Comparison of ENCODE assay signal across 26 mouse cellular contexts in the genomic region with DNA sequence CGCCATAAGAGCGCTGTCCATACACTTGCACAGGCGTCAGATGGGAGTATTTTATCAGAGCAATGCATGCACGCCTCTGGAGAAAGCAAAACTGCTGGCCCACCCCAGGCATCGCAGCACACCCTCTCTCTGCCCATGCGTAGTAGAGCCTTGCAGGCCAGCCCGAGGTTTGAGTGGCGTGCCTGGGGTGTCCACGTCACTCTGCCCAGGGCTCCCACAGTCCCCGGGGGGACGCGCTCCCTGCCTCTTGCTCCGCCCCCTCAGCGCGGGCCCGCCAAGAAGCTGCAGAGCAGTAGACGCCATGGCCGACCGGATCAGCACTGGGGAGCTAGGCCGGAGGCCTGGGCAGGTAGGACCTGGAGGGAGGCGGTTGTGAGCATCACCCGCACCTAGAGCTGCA. TPM values are rescaled to one million over a fixed set of nuclear protein-coding genes. Genes with fewer than 3 reads are reported as not detected.
DNase-seq lines count a peak whose midpoint lies in the region; ATAC-seq and TF ChIP-seq lines count a peak whose summit lies in the region.
"Had no signal": no experiment of that assay in that cellular context is flagged by ENCODE, and none has a peak within 500 bp of the region (broad histone marks: within the 10 kb centered on the region; RNA-seq: fewer than 3 reads in every experiment).

A gene (plus strand): TSS at position 263 of the 400 bp plus-strand sequence.

- 0 out of 2 replicates have a peak, but pooled peaks have one; percentile 24 for ATAC-seq in midbrain, embryonic 11.5 days (ENCODE audit: low FRiP score)
- ATAC-seq in midbrain, embryonic 15.5 days (replicated peaks), result no peak
- ATAC-seq: forebrain, embryonic 14.5 days; inflammation-experienced regulatory T-cells, adult 6 months; Patski had no signal

- TF ChIP-seq CTCF in testis, adult 2 months (IDR thresholded peaks at IDR 0.05; ENCODE audit: control insufficient read depth, insufficient read depth, insufficient replicate concordance, low read depth, low read length), result no peak

- H3K27ac ChIP-seq in midbrain, embryonic 11.5 days (ENCODE audit: low read depth, low read length), result no peak within 1 kb of the TSS
- H3K27ac ChIP-seq in midbrain, embryonic 15.5 days, result no peak within 1 kb of the TSS
- peak within 1 kb of the TSS; percentile 28 for H3K27ac ChIP-seq in testis, adult 2 months (ENCODE audit: control insufficient read depth, insufficient read depth, low read depth, low read length)
- H3K27ac ChIP-seq: gastrocnemius, adult 2 months; hindbrain, embryonic 10.5 days; limb, embryonic 15.5 days; liver, embryonic 14.5 days had no signal

- no peak within 1 kb of the TSS for H3K9ac ChIP-seq in midbrain, embryonic 11.5 days (ENCODE audit: low read length)
- no peak within 1 kb of the TSS for H3K9ac ChIP-seq in midbrain, embryonic 15.5 days
- H3K9ac ChIP-seq: limb, embryonic 15.5 days; liver, embryonic 14.5 days; lung, embryonic 14.5 days had no signal

- H3K4me2 ChIP-seq in midbrain, embryonic 11.5 days, result no peak within 1 kb of the TSS
- no peak within 1 kb of the TSS for H3K4me2 ChIP-seq in midbrain, embryonic 15.5 days
- H3K4me2 ChIP-seq: limb, embryonic 15.5 days; lung, embryonic 14.5 days had no signal

- H3K27me3 ChIP-seq in midbrain, embryonic 11.5 days (ENCODE audit: control insufficient read depth, insufficient read depth, low read length), result no peaks in the 10 kb centered on the region
- no peaks in the 10 kb centered on the region for H3K27me3 ChIP-seq in midbrain, embryonic 15.5 days (replicated peaks)
- no peaks in the 10 kb centered on the region for H3K27me3 ChIP-seq in testis, adult 2 months (ENCODE audit: control insufficient read depth, insufficient read depth, low read length)
- H3K27me3 ChIP-seq: limb, embryonic 15.5 days; Patski had no signal

- no peaks in the 10 kb centered on the region for H3K36me3 ChIP-seq in midbrain, embryonic 11.5 days (ENCODE audit: control insufficient read depth, insufficient read depth, low read length)
- no peaks in the 10 kb centered on the region for H3K36me3 ChIP-seq in midbrain, embryonic 15.5 days (replicated peaks)
- H3K36me3 ChIP-seq in testis, adult 2 months (ENCODE audit: control insufficient read depth, insufficient read depth, low read length), result no peaks in the 10 kb centered on the region
- H3K36me3 ChIP-seq: hindbrain, embryonic 10.5 days; limb, embryonic 15.5 days had no signal

- WGBS in midbrain, embryonic 11.5 days, result 93% methylated on average over 22 of the region's 22 CpGs
- 92% methylated on average over 22 of the region's 22 CpGs for WGBS in midbrain, embryonic 15.5 days

- DNase-seq in midbrain, embryonic 11.5 days (ENCODE audit: low spot score, missing footprints), result peak; percentile 8
- DNase-seq in ES-CJ7 (ENCODE audit: low read depth, low spot score) (peak; percentile 17), R1 (ENCODE audit: low read depth, low spot score) (peak; percentile 80)
- no peak for DNase-seq in right cerebral cortex, postnatal 25 days
- no peak for DNase-seq in cerebellum, postnatal 4 days (ENCODE audit: low spot score in 2 of 2)
- DNase-seq: adrenal gland, postnatal 36 days; cerebellum, adult 9-10 months; gastrocnemius, adult 2 months; kidney, adult 18-20 months; kidney, postnatal 4 days; layer of hippocampus, adult 9-11 months; lung, embryonic 14.5 days; right cerebral cortex, postnatal 14 days had no signal

- H3K4me1 ChIP-seq in midbrain, embryonic 11.5 days (ENCODE audit: control insufficient read depth, insufficient read depth, low read length), result no peaks in the 10 kb centered on the region
- no peaks in the 10 kb centered on the region for H3K4me1 ChIP-seq in midbrain, embryonic 15.5 days
- H3K4me1 ChIP-seq in testis, adult 2 months (ENCODE audit: control insufficient read depth, insufficient read depth, low read length), result peaks cover 10% of the 10 kb centered on the region
- H3K4me1 ChIP-seq: limb, embryonic 15.5 days had no signal

- no peaks in the 10 kb centered on the region for H3K9me3 ChIP-seq in midbrain, embryonic 11.5 days (ENCODE audit: control insufficient read depth, low read length)
- H3K9me3 ChIP-seq in midbrain, embryonic 15.5 days, result no peaks in the 10 kb centered on the region
- H3K9me3 ChIP-seq: limb, embryonic 15.5 days had no signal

- no peak for TF ChIP-seq POLR2A in testis, adult 2 months (IDR thresholded peaks at IDR 0.05; ENCODE audit: control insufficient read depth, low read depth, low read length)

- H3K4me3 ChIP-seq in midbrain, embryonic 11.5 days (ENCODE audit: low read depth, low read length), result no peak within 1 kb of the TSS
- no peak within 1 kb of the TSS for H3K4me3 ChIP-seq in midbrain, embryonic 15.5 days
- peak within 1 kb of the TSS; percentile 89 for H3K4me3 ChIP-seq in testis, adult 2 months (ENCODE audit: control insufficient read depth, low read depth, low read length)
- H3K4me3 ChIP-seq: gastrocnemius, adult 2 months; hindbrain, embryonic 10.5 days; limb, embryonic 15.5 days had no signal

RNA-seq across cellular contexts. Expression of the gene that starts here (rescaled TPM):
- not detected in 2 replicates for polyA plus RNA-seq in midbrain, embryonic 11.5 days (2014; fragmentation: Nextera tagmentation; extraction: Ambion mirVana)
- polyA plus RNA-seq in midbrain, embryonic 15.5 days (2015; fragmentation: Nextera tagmentation; extraction: Ambion mirVana), result 0.06 TPM in 1 of 2 replicates, not detected in the other
- polyA plus RNA-seq in testis, adult 2 months (2012; rRNA removed), result 9.5 and 10.2 TPM in 2 replicates
- polyA plus RNA-seq: embryonic facial prominence, embryonic 11.5 days; forebrain, embryonic 14.5 days; frontal cortex, adult 2 months; heart, postnatal 0 days; hindbrain, embryonic 10.5 days; inflammation-experienced regulatory T-cells, adult 6 months; kidney, embryonic 16.5 days; liver, embryonic 14.5 days; lung, embryonic 14.5 days; Patski; spleen, adult 2 months had no signal

Comparison
In these comparisons a context has a peak if more than half of its experiments do, and no peak if none do; other contexts are left out.
1. Peak in DNase-seq and ATAC-seq in midbrain, embryonic 11.5 days; RNA of the gene not detected or under 1 TPM.
2. DNase-seq: peak in ES-CJ7 (single experiment) and R1 (single experiment); none in right cerebral cortex, postnatal 25 days (single experiment) and cerebellum, postnatal 4 days (0 of 2).